Mouse (Mus musculus): Measurements from ENCODE around the gene Cox6a1.
"Not testable (repeated sequence)": the region's sequence is repeated elsewhere in the genome, so short reads cannot be mapped to it uniquely, and the experiment has no call there.

The Cox6a1 gene

GRCm38 (mm10) chr5:115341314-115342165 is 7.2 kb downstream of the Cox6a1 start:
- no peak for DNase-seq

- DNase-seq, result peak; percentile 87 to 88
Observed at GRCm38 (mm10) chr5:115340577-115341313, 8.0 kb downstream of the Cox6a1 start, which contains the start of the genes Gatc and Triap1. Gatc (minus strand) TSS chr5:115341178. Triap1 (plus strand) TSS chr5:115341225.

DNA sequence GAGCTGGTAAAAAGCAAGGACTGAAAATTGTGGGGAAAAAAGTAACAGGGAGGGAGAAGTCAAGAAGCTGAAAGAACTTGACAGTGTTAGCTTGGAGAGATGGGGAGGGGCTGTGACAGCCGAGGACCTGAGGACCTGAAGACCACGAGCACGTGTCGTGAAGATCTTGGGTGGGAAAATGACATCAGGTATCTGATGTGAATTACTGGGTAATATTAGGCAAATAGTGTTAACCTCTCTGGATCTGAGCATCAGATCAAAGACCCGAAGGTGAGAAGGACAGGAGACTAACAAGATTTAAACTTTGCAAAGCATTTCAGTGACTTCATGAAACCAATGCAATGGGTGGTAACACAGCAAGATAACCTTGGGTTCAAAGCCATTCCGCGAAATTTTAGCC is 8.8 kb downstream of the Cox6a1 start:
- no peak for DNase-seq

DNA sequence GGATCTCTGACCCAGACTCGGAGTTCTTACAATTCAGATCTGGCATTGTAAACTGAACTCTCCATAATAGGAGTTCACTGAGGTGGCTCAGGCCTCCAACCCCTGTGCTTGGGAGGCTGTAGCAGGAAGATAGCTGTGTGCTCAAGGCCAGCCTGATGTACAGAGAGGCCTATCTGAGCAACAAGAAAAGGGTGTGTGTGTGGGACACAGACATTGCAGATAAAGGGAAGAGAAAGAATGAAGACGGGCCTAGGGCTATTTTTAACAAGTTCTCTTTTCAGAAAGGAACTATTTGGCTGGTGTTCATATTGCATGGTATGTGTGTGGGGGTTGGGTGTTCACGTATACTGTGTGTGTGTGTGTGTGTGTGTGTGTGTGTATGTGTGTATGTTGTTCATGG is 15.2 kb downstream of the Cox6a1 start:
- DNase-seq, result no peak

DNA sequence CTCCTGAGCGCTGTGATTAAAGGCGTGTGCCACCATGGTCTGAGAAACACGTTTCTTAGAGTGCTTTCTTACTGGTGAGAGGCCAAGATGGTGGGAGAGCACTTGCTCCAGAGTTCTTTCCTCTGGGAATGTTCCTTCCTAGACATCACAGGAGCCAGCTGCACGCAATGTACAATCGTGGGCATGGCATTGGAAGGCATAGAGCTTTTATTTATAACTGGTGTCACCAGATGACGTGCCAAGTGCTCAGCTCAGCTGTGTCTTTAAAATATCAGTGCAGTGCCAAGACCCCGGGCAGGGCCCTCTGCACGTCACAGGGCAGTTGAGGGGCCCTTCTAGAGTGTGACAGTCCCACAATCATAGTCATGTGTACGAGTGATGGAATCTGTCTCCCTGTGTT is 17.8 kb downstream of the Cox6a1 start:
- no peak for DNase-seq

GRCm38 (mm10) chr5:115327610-115328548 is 20.9 kb downstream of the Cox6a1 start:
- peak; percentile 26 to 28 for DNase-seq

DNA sequence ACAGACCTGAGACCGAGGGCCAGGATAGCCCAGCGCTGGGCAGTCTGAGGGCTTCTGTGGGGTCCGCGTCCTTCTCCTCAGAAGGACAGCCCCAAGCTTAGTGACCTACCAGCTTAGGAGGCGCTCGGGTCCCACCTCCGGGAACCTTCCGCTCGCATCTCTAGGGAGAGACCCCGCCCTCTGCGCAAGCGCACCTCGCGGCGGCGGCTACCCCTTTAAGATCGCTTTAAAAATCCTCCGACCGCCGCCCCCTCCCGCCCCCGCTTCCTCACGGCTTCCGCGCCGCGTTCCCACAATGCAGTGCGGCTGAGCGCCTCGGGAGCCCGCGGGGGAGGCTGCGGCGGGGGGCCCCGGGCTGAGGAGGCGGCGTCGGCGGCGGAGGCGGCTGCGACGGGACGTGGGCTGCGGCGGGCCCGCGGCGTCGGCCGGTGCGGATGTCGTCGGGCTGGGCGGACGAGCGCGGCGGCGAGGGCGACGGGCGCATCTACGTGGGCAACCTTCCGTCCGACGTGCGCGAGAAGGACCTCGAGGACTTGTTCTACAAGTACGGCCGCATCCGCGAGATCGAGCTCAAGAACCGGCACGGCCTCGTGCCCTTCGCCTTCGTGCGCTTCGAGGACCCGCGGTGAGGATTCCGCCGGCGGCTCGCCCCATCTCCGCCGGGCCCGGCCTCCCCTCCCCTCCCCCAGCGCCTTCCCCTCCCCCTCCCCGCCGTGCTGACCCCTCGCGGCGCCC is 21.7 kb downstream of the Cox6a1 start, which contains the start of gene Srsf9:
TSS of gene Srsf9 (plus strand) at position 303 of the 735 bp plus-strand sequence.
- DNase-seq, result peak; percentile 95 to 96

- DNase-seq, result peak in 1 of 2 experiments; percentile 12
Observed at GRCm38 (mm10) chr5:115326256-115326831, 22.4 kb downstream of the Cox6a1 start.

- DNase-seq, result peak; percentile 79 to 87
Observed at GRCm38 (mm10) chr5:115319004-115319940, 29.5 kb downstream of the Cox6a1 start.

DNA sequence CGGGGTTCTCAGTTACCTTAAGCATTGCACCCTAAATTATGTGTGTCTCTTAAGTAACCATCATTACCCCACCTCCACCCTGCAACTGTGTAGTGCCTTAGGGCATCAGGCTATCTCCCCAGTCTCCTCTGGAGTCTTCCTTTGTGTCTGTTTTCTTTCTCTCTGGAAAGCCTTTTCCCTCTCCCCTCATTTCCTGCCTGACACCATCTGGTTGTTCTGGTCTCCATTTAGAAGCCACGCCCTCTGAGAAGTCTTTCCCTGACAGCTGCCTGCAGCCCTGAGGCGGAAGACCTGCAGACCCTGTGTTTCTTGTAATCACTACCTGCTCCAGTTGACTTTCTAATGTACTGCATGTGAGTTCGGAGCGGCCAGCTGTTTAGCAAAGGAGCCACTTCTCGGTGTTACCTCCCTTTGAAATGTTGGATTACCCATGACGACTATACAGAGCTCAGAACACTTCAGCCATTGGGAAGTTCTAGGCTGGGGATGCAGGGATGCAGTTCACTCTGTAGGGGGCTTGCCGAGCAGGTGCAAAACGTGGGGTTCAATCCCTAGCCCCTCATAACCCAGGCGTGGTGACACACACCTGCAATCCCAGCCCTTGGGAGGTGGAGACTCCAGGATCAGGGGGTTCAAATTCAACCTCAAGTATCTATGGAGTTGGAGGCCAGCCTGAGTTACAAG is 31.0 kb downstream of the Cox6a1 start:
- no peak for DNase-seq

- no peak for DNase-seq
Observed at GRCm38 (mm10) chr5:115316968-115317644, 31.7 kb downstream of the Cox6a1 start.

DNA sequence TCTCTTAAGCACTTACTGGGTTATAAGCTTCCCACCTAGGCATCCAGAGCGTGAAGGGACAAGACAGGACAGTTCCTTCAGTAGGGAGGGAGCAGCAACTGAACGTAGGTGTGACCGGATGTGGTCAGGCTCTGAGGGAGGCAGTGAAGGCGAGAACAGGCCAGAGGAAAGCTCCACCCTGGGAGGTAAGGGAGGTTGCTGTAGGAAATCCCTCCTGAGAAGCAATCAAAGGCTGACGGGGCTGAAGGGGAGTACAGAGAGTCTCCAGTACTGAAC is 35.2 kb downstream of the Cox6a1 start:
- DNase-seq, result no peak

DNA sequence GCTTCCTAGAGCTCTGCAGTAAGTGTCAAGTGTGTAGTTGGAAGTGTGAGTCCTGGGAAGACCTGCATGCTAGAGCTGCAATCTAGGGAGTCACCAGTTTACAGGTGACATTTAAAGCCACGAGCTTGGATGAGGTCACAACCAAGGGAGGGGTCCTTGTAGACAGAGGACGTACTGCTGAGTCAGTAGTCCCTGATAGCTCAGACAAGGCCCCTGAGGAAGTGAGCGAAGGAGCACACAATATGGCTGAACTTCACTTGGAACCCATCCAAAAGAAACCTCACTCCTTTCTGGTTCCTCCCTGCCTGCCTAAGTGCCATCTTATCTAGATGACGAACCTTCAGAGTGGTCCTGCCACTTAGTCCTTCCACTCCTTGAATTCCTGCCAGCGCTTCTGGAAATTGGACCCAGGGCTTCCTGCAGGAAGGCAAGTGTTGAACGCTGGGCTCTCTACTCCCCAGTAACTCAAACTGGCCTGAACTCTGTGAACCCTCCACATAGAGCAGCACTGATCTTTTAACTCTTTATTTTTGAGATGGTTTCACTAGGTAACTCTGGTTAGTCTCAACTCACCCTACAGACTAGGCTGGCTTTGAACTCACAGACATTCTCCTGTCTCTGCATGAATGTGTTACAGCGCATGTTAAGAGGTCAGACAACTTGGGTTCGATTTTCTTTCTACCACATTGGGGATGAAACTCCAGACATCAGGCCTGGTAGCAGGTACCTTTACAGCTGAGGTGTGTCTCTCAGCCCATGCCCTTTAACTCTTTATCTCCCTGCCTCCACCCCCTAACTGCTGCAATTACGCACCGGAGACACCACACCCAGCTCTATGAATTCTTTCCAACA is 35.7 kb downstream of the Cox6a1 start:
- no peak for DNase-seq

DNA sequence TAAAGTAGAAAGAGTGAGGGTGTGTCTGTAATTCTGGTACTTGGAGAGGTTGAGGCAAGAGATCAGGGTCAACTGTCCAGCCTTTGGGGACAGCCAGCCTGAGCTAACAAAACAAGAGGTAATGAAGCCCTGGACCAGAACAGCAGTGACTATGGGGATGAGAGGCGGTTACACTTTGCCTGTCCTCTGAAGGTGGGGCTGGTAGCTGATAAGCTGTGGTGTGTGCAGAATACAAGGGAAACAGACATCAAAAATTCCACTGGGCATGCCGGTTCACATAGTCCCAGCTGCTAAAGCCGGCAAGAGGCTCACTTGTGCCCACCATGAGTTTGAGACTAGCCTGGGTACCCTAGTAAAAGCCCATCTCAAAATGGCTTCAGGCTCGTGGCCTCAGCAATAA is 36.4 kb downstream of the Cox6a1 start:
- no peak for DNase-seq

GRCm38 (mm10) chr5:115302190-115302589 is 46.6 kb downstream of the Cox6a1 start:
- not testable (repeated sequence) for DNase-seq

DNA sequence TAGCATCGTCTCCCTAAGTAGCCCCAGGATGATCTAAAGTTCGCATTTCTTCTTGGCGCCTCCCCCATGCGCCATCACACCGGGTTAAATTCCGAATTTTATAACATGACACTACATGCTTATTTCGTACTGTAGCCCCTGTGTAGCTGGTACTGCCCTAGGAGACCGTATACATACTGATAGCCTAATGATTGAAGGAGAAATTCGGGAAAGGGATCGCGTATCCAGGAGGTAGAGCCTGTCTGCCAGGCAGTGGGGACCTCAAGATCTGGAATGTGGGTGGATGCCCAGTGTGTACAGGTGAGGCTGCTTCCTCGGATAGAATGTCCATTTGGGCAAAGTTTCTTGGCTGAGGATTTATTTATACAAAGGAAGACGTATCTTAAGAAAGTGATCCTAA is 47.2 kb downstream of the Cox6a1 start:
- no peak for DNase-seq

- peak; percentile 99 for DNase-seq
Observed at GRCm38 (mm10) chr5:115300792-115301614, 47.8 kb downstream of the Cox6a1 start, which contains the start of gene Dynll1. Dynll1 (minus strand) TSS chr5:115300999.
